Mouse (Mus musculus) neural tube, embryonic 14.5 days (tissue): ENCODE results near the gene Cotl1. TPM values are rescaled to one million over a fixed set of nuclear protein-coding genes. Genes with fewer than 3 reads are reported as not detected.

Experiments used
- ATAC-seq: fragments of 200-750 bp; cut with Nextera tagmentation; 2 replicates; pipeline ENCODE4 v1.8.0; 2017; ENCODE audit warnings: low read depth, mild to moderate bottlenecking, moderate TSS enrichment, moderate library complexity
- H3K27ac ChIP-seq: fragments of 300-500 bp; sonication (generic); 2 replicates; pipeline ENCODE4 v1.5.1; 2014; ENCODE audit warnings: low read depth, mild to moderate bottlenecking, control low read depth, low read length, moderate library complexity, mixed read lengths
- H3K27me3 ChIP-seq: fragments of 300-500 bp; sonication (generic); 2 replicates; pipeline ENCODE4 v1.6.1; 2014; ENCODE audit warnings: low read length; ENCODE audit not compliant: control insufficient read depth, insufficient read depth
- H3K36me3 ChIP-seq: fragments of 300-500 bp; sonication (generic); 2 replicates; pipeline ENCODE4 v1.6.1; 2014; ENCODE audit warnings: low read length, mixed read lengths; ENCODE audit not compliant: control insufficient read depth, insufficient read depth
- H3K4me1 ChIP-seq: fragments of 300-500 bp; sonication (generic); 2 replicates; pipeline ENCODE4 v1.6.1; 2014; ENCODE audit warnings: low read length; ENCODE audit not compliant: control insufficient read depth, insufficient read depth
- H3K4me2 ChIP-seq: fragments of 300-500 bp; sonication (generic); 2 replicates; pipeline ENCODE4 v1.6.1; 2014; ENCODE audit warnings: mild to moderate bottlenecking, low read depth, low read length, control low read depth
- H3K4me3 ChIP-seq: fragments of 300-500 bp; sonication (generic); 2 replicates; pipeline ENCODE4 v1.5.1; 2014; ENCODE audit warnings: low read depth, low read length, control low read depth, mixed read lengths
- H3K9ac ChIP-seq: fragments of 300-500 bp; sonication (generic); replicated peaks from 2 replicates; pipeline ENCODE4 v1.6.1; 2014; ENCODE audit warnings: low read depth, mild to moderate bottlenecking, control low read depth, low read length, mixed read lengths
- H3K9me3 ChIP-seq: fragments of 300-500 bp; sonication (generic); 2 replicates; pipeline ENCODE4 v1.6.1; 2016; ENCODE audit warnings: low read length; ENCODE audit not compliant: control insufficient read depth
- WGBS: fragments of 180-500 bp; shearing (Covaris S2); extraction: QIAGEN DNeasy Blood & Tissue Kit; methylation state at CpG from one replicate; pipeline ENCODE4 v1.1.7; 2014; 5-methylcytosine and 5-hydroxymethylcytosine counted together
- polyA plus RNA-seq: library from polyadenylated mRNA; unstranded; fragments of >200 nt; fragmentation: Nextera tagmentation; extraction: Ambion mirVana; gene quantifications from 2 replicates; pipeline ENCODE4 v1.2.1, GENCODE M21; 2014

Gene Cotl1
- polyA plus RNA-seq, 1 experiment from 2014 or later = 232 TPM

- Histone ChIP-seq H3K27ac (no peak overlapping the region), H3K4me1 (peaks cover 74% of the 10 kb centered on the region), H3K27me3 (no peaks in the 10 kb centered on the region), H3K4me2 (no peak overlapping the region), H3K4me3 (no peak overlapping the region), H3K36me3 (no peaks in the 10 kb centered on the region), H3K9ac (no peak overlapping the region), H3K9me3 (no peaks in the 10 kb centered on the region)
- no peak for ATAC-seq
- 87% methylated on average over 6 of the region's 6 CpGs for WGBS
These were observed 5.7 kb downstream of the Cotl1 start for GRCm38 (mm10) chr8:119834676-119835075.

DNA sequence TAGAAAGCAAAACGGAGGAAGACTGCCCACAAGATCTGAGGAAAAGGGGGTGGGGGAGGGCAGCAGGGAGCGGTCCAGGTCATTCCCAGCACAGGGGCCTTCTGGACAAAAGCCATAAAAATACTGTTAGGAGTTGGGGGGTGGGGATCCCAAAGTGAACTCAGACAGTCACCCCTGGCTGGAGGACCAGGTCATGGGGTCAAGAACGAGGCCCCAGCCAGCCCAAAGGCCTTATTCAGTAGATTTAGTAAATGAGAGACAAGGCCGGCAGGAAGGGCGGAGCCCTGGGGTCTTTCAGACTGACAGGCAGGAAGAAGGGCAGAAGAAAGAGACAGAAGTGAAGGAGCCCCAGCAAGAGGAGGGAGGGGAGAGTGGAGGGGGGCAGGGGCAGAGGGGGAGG, 7.4 kb downstream of the Cotl1 start:
- H3K4me2 ChIP-seq = no peak overlapping the region

GRCm38 (mm10) chr8:119832101-119832617, 8.2 kb downstream of the Cotl1 start:
- no peak overlapping the region for H3K4me3 ChIP-seq
- H3K27ac ChIP-seq = peak overlapping the region; percentile 70; the same call in 1 of the 2 replicates
- no peaks in the 10 kb centered on the region for H3K36me3 ChIP-seq
- peak overlapping the region; percentile 21; the same call in 1 of the 2 replicates for H3K4me2 ChIP-seq
- 38% methylated on average over 7 of the region's 7 CpGs for WGBS
- no peaks in the 10 kb centered on the region for H3K27me3 ChIP-seq
- peak; percentile 22; the same call in 1 of the 2 replicates for ATAC-seq
- no peaks in the 10 kb centered on the region for H3K9me3 ChIP-seq
- peaks cover 71% of the 10 kb centered on the region for H3K4me1 ChIP-seq
- H3K9ac ChIP-seq = peak overlapping the region; percentile 46

More for the DNA sequence above, 7.4 kb downstream of the Cotl1 start:
- no peaks in the 10 kb centered on the region for H3K9me3 ChIP-seq
- WGBS = 5% methylated on average over 5 of the region's 5 CpGs
- no peaks in the 10 kb centered on the region for H3K36me3 ChIP-seq
- no peak overlapping the region for H3K4me3 ChIP-seq
- no peak for ATAC-seq
- H3K4me1 ChIP-seq = peaks cover 78% of the 10 kb centered on the region
- H3K27ac ChIP-seq = no peak overlapping the region
- H3K27me3 ChIP-seq = no peaks in the 10 kb centered on the region
- no peak overlapping the region for H3K9ac ChIP-seq

GRCm38 (mm10) chr8:119831336-119831995, 8.9 kb downstream of the Cotl1 start:
- H3K4me1 ChIP-seq = peaks cover 65% of the 10 kb centered on the region
- 0 out of 2 replicates have a peak overlapping the region, but pooled peaks have one; percentile 46 for H3K9ac ChIP-seq
- WGBS = 20% methylated on average over 20 of the region's 20 CpGs
- peak; percentile 76 for ATAC-seq
- H3K27ac ChIP-seq = peak overlapping the region; percentile 70
- H3K9me3 ChIP-seq = no peaks in the 10 kb centered on the region
- no peaks in the 10 kb centered on the region for H3K36me3 ChIP-seq
- no peak overlapping the region for H3K4me3 ChIP-seq
- H3K4me2 ChIP-seq = peak overlapping the region; percentile 21; the same call in 1 of the 2 replicates
- H3K27me3 ChIP-seq = no peaks in the 10 kb centered on the region

GRCm38 (mm10) chr8:119830589-119830988, 9.8 kb downstream of the Cotl1 start:
- Histone ChIP-seq H3K9ac (no peak overlapping the region), H3K27ac (no peak overlapping the region), H3K4me3 (no peak overlapping the region), H3K36me3 (no peaks in the 10 kb centered on the region), H3K4me1 (peaks cover 59% of the 10 kb centered on the region), H3K27me3 (no peaks in the 10 kb centered on the region), H3K4me2 (no peak overlapping the region), H3K9me3 (no peaks in the 10 kb centered on the region)
- WGBS = 49% methylated on average over 7 of the region's 7 CpGs
- no peak for ATAC-seq

GRCm38 (mm10) chr8:119829870-119830580, 10.3 kb downstream of the Cotl1 start:
- no peak for ATAC-seq
- Histone ChIP-seq H3K4me3 (no peak overlapping the region), H3K4me2 (no peak overlapping the region), H3K4me1 (peaks cover 58% of the 10 kb centered on the region), H3K36me3 (no peaks in the 10 kb centered on the region), H3K9ac (0 out of 2 replicates have a peak overlapping the region, but pooled peaks have one; percentile 13), H3K27ac (no peak overlapping the region), H3K9me3 (no peaks in the 10 kb centered on the region), H3K27me3 (no peaks in the 10 kb centered on the region)
- WGBS = 33% methylated on average over 16 of the region's 16 CpGs

DNA sequence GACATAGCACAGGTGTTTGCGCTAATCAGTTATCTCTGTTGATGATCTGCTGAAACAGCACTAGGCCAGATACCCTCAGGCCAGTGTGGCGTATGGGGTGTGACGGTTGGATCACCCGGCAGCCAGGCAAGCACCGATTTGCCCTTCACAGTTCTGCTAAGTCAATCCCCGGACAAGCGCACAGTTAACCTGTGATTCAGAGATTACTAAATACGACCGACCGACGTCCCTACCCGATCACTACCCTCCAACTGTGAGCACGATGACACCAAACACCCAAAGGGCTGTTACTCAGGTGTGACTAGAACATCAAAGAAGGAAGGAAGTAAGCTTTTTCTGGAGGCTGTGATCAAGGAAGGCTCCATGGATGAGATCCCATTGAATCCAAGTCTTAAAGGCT, 10.9 kb downstream of the Cotl1 start:
- H3K9me3 ChIP-seq = no peaks in the 10 kb centered on the region
- no peak for ATAC-seq
- peaks cover 58% of the 10 kb centered on the region for H3K4me1 ChIP-seq
- H3K27me3 ChIP-seq = no peaks in the 10 kb centered on the region
- no peak overlapping the region for H3K4me2 ChIP-seq
- H3K9ac ChIP-seq = no peak overlapping the region
- WGBS = 64% methylated on average over 13 of the region's 13 CpGs
- no peak overlapping the region for H3K4me3 ChIP-seq
- no peaks in the 10 kb centered on the region for H3K36me3 ChIP-seq
- no peak overlapping the region for H3K27ac ChIP-seq

DNA sequence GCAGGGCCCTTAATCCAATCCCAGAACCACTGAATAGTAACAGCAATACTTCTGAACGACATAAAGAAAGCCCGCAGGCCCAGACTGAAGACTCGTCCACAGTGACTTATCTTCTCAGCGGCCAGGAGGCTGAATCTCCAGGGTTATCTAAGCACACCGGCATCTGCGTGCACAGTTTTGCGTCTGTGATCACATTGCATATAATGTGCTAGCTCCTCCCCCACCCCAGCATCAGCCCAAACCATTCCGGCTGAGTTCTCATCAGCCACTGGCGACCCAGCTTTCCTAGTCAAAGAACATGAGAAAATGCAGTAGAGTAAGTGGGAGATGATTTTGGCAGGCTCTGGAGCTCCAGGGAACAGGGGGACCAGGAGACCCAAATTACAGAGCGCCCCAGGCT, 11.3 kb downstream of the Cotl1 start:
- Histone ChIP-seq H3K9me3 (no peaks in the 10 kb centered on the region), H3K27me3 (no peaks in the 10 kb centered on the region), H3K4me2 (no peak overlapping the region), H3K36me3 (no peaks in the 10 kb centered on the region), H3K9ac (no peak overlapping the region), H3K4me3 (no peak overlapping the region), H3K4me1 (peaks cover 58% of the 10 kb centered on the region), H3K27ac (no peak overlapping the region)
- ATAC-seq = no peak
- WGBS = 47% methylated on average over 10 of the region's 10 CpGs

GRCm38 (mm10) chr8:119827721-119828153, 12.6 kb downstream of the Cotl1 start:
- 38% methylated on average over 4 of the region's 4 CpGs for WGBS
- peaks cover 45% of the 10 kb centered on the region for H3K4me1 ChIP-seq
- no peak overlapping the region for H3K9ac ChIP-seq

More at GRCm38 (mm10) chr8:119827721-119828153, 12.6 kb downstream of the Cotl1 start:
- no peak overlapping the region for H3K4me3 ChIP-seq
- H3K27ac ChIP-seq = no peak overlapping the region
- ATAC-seq = no peak
- no peaks in the 10 kb centered on the region for H3K36me3 ChIP-seq
- H3K27me3 ChIP-seq = no peaks in the 10 kb centered on the region
- H3K4me2 ChIP-seq = no peak overlapping the region
- H3K9me3 ChIP-seq = no peaks in the 10 kb centered on the region
